Mouse (Mus musculus) B cell, adult 67 days (primary cell): Measurements from ENCODE around the gene Pnpla5. TPM values are rescaled to one million over a fixed set of nuclear protein-coding genes. Genes with fewer than 3 reads are reported as not detected.

Experiments
- total RNA-seq, 2 experiments: library from RNA; stranded (reverse); gene quantifications; 4 replicates each; pipeline ENCODE4 v1.2.4; 2023

The Pnpla5 gene
- total RNA-seq, result not detected

GRCm38 (mm10) chr15:84123075-84123474, at the start of gene Pnpla5:
Gene Pnpla5, minus strand, starts transcription at chr15:84123175.

GRCm38 (mm10) chr15:84167600-84167999, 44.6 kb upstream of the Pnpla5 start, which contains the start of gene Pnpla3:
Gene Pnpla3, plus strand, starts transcription at chr15:84167837.

GRCm38 (mm10) chr15:84105105-84105923, 17.7 kb downstream of the Pnpla5 start, which contains the start of gene Sult4a1:
Gene Sult4a1, minus strand, starts transcription at chr15:84105754.

GRCm38 (mm10) chr15:84065140-84065539, 57.8 kb downstream of the Pnpla5 start, which contains the start of gene Efcab6:
Gene Efcab6, minus strand, starts transcription at chr15:84065379.

Other genes starting within 250 kb of the Pnpla5 start
- not detected for gene Efcab6, start 57.8 kb downstream of the Pnpla5 start, total RNA-seq
- gene Sult4a1, start 17.4 kb downstream of the Pnpla5 start, total RNA-seq, result not detected
- not detected for gene Pnpla3, start 44.7 kb upstream of the Pnpla5 start, total RNA-seq
- 10 to 100 TPM; 80.0 to 80.1 TPM for gene Samm50, start 69.1 kb upstream of the Pnpla5 start, total RNA-seq
- under 1 TPM; 0.15 to 0.17 TPM for gene Parvb, start 108.9 kb upstream of the Pnpla5 start, total RNA-seq
- gene Parvg, start 200.9 kb upstream of the Pnpla5 start, total RNA-seq, result 100 to 1,000 TPM; 101 to 108 TPM